Mouse (Mus musculus) kidney, adult 2 months (tissue): Measurements from ENCODE around the gene Znrf3.

Experiments used
- CTCF ChIP-seq: fragments of 200-500 bp; conservative IDR thresholded peaks from 2 replicates; pipeline ENCODE4 v1.5.1; 2011; ENCODE audit warnings: low read depth, mild to moderate bottlenecking, control low read depth, low read length, moderate library complexity, mixed read lengths; ENCODE audit not compliant: insufficient read depth, insufficient read length
- POLR2A ChIP-seq: fragments of 200-500 bp; IDR thresholded peaks from one replicate; pipeline ENCODE4 v1.6.1; 2011; ENCODE audit warnings: low read depth, low read length, control low read depth

- TF ChIP-seq CTCF (no peak), POLR2A (no peak)
Measured at GRCm38 (mm10) chr11:5252727-5253126, 191.9 kb downstream of the Znrf3 start.
